Mouse (Mus musculus): ENCODE data around the gene Tm4sf20.

Tm4sf20 gene

GRCm38 (mm10) chr1:82779388-82779966 lies 11.2 kb upstream of the Tm4sf20 start:
- DNase-seq (ENCODE audit: low read depth): no peak

GRCm38 (mm10) chr1:82775293-82775692 lies 7.0 kb upstream of the Tm4sf20 start:
- DNase-seq (ENCODE audit: low read depth): no peak

DNA sequence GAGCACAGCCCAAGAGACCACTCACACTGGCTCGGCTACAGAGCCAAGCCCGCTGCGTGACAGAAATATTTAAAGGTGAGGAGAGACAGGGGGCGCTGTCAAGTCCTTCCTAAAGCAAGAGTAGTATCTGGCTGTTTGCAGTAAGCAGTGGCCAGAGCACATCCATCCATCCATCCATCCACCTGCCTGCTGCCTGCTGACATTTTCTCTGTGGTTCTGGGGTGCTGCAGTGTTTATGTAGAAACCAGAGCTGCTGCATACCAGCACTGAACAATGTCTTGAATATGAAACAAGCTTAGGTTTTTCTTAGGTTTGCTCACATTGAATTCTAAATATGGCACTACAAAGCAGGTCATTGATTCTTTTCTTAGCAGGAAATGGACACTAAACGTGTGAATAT lies 4.9 kb upstream of the Tm4sf20 start:
- no peak for DNase-seq (ENCODE audit: low read depth)

- DNase-seq (ENCODE audit: low read depth): no peak
These were observed 4.2 kb upstream of the Tm4sf20 start for GRCm38 (mm10) chr1:82772428-82772827.

- peak; percentile 12 for DNase-seq (ENCODE audit: low read depth)
These were observed 2.8 kb upstream of the Tm4sf20 start, which contains the start of gene Gm47791 for GRCm38 (mm10) chr1:82771022-82771586. Gene Gm47791, minus strand, starts transcription at chr1:82771243.

DNA sequence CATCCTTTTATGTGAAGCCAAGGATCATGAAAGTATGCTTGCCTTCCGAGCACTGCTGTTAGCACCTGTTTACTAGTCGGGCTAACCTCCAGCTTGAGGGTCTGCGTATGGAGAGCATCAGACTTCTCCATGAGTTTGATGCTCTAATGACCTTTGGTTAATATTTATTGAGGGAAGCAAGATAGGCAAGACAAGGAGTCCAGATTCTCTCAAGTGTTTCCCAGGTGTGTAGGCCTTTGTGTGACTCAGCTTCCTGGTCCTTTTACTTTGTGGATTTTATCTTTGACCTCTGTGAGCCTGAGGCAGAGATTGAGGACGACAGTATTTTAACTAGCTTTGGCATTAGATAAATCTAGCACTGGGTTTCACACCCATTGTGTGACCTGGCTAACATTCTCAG lies 1.6 kb downstream of the Tm4sf20 start:
- DNase-seq (ENCODE audit: low read depth): no peak

- no peak for DNase-seq (ENCODE audit: low read depth)
These were observed 2.0 kb downstream of the Tm4sf20 start for GRCm38 (mm10) chr1:82766227-82766626.

- DNase-seq (ENCODE audit: low read depth): no peak
These were observed 6.0 kb downstream of the Tm4sf20 start for GRCm38 (mm10) chr1:82762274-82762673.

GRCm38 (mm10) chr1:82761454-82762169 lies 6.6 kb downstream of the Tm4sf20 start:
- DNase-seq (ENCODE audit: low read depth): peak; percentile 61

DNA sequence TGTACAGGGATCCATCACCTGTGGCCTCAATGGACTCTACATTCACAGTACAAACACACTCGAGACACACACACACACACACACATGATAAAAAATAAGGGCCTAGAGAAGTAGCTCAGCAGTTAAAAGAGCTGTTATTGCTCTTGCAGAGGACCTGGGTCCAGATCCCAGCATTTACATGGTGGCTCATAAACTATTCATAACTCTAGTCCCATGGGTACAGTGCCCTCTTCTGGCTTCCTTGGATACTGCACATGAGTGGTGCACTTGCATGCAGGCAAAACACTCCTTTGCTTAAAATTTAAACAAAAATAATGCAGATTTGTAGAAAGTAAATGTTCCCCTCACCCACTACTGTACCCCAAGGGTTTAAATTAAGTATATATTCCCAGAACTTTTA lies 8.7 kb downstream of the Tm4sf20 start:
- peak; percentile 50 for DNase-seq (ENCODE audit: low read depth)

GRCm38 (mm10) chr1:82747714-82748452 lies 20.4 kb downstream of the Tm4sf20 start:
- no peak for DNase-seq (ENCODE audit: low read depth)

DNA sequence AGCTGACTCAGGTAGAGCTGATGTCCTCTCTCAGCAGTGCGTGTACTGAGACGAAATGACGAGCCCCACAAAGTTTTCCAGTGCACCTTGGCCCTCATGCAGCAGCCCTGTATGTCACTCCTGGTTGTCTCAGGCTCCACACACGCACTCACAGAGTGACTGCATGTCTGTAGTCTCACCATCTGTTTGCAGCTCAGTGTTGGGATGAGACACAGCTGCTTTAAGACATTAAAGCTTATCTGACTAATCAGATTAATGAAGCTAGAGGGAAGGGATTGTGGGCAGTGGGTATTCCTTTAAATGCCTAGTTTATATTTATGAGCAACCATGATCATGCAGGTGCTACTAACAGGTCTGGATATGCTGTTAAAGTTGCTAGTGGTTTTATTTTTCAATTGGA lies 21.9 kb downstream of the Tm4sf20 start:
- no peak for DNase-seq (ENCODE audit: low read depth)

DNA sequence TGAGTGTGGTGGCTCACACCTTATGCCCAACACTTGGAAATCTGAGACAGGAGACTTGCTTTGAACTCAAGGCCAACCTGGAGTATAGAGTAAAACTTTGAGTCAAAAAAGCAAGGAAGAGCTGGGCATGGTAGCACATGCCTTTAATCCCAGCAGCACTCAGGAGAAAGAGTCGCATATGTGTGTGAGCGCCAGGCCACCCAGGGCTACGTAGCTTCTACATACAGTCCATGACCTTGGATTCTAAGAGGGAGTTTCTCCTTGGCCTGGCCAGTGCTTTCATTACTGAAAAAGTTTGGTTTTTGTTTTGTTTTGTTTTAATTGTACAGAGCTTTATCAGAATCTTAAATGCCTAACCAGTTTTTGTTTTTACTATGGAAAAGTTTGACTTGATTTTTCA lies 24.3 kb downstream of the Tm4sf20 start:
- no peak for DNase-seq (ENCODE audit: low read depth)

DNA sequence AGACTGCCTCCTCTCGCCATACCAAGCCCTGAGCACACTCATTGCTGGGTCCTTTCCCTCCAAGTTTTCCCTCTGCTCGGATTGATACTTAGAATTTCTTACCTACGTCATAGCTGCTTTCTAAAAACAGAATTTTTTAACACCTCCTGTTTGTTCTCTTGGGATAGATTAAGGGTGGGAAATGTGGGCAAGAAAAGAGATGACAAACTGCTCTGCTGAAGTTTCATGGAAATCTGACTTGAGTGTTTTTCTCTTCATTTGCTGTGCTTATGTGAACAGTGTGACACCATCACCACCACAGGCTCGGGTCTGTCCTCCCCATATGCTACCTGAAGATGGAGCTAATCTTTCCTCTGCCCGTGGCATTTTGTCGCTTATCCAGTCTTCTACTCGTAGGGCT lies 26.7 kb downstream of the Tm4sf20 start:
- DNase-seq (ENCODE audit: low read depth): no peak

GRCm38 (mm10) chr1:82738066-82738465 lies 30.2 kb downstream of the Tm4sf20 start:
- DNase-seq (ENCODE audit: low read depth): no peak

DNA sequence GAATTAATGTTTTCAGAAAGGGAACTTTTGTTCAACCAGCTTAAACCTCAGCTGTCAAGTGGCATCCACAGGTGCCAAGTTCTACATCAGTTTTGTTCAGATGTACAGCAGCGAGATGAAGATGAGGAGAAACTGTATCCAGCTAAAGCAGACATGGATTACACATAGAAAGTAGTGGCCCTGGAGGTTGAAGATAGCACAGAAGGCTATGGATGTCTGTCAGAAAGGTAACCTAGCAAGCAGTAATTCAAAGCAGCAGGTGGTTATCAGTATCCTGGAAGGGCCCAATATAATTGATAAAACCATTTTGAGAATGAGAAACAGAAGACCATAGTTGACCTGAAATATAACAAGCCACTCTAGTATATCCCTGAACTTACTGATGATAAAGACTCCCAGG lies 34.9 kb downstream of the Tm4sf20 start:
- DNase-seq (ENCODE audit: low read depth): no peak

DNA sequence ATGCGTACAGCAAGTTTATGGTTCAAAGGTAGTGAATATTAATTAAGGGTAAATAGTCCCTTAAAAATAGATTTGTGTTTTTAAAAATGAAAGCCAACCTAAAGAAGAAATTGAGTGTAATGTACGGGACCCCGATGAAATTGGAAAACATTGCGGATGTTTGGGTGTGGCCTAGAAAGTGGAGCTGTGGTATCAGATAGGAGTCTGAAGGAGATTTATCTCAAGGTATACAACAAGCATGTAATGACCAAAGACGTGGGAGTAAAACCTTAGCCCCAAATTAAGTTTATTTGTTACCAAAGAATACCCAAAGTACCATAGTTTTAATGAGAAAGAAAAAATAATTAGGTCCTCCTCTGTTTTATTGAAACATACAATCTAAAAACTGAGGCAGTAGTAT lies 41.8 kb downstream of the Tm4sf20 start:
- DNase-seq (ENCODE audit: low read depth): no peak

- peak; percentile 17 for DNase-seq (ENCODE audit: low read depth)
These were observed 42.4 kb downstream of the Tm4sf20 start for GRCm38 (mm10) chr1:82725875-82726185.

GRCm38 (mm10) chr1:82725026-82725874 lies 43.0 kb downstream of the Tm4sf20 start:
- peak; percentile 5 for DNase-seq (ENCODE audit: low read depth)

DNA sequence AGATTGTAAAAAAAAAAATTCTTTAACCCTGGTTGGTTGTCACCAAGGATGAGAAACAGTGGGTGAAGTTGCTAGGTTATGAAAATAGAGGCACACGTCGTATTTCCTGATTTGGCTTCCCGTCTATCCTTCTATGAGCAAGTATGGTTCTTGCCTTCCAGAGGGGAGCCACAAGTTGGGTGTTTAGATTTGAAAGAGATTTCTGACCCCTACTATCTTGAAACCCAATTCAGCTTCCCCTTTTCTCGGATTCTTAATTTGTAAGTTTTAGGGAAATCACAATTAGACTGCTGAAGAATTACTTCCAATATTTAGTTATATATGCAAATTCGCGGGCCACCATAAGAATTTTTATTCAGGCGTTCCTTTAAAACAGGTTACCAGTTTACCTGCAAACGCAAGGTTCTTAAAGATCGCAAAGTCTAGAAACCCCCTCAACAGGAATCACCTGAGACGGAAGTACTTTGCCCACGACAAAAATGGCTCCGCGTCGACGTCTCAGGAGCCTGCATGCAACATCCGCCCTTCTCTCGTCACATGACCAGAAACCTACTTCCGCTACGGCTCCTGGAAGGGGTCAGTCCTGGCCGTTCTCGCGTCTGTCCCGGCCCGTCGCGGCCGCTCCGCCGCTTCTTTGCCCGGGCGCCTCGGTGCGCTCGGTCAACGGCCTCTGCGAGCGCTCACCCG lies 43.8 kb downstream of the Tm4sf20 start, which contains the start of gene Mff:
Mff (plus strand) TSS at position 552 of the 687 bp plus-strand sequence.
- peak; percentile 96 for DNase-seq (ENCODE audit: low read depth)

- DNase-seq (ENCODE audit: low read depth): no peak
These were observed 50.3 kb downstream of the Tm4sf20 start for GRCm38 (mm10) chr1:82717816-82718512.
